Mouse (Mus musculus) central nervous system, embryonic 18 days (tissue): ENCODE measurements around the gene Gm28041. TPM values are rescaled to one million over a fixed set of nuclear protein-coding genes. Genes with fewer than 3 reads are reported as not detected.

Experiments used
- polyA plus RNA-seq: library from polyadenylated mRNA; depleted of rRNA; stranded (reverse); fragments of >200 nt; gene quantifications from 2 replicates; pipeline ENCODE4 v1.2.3, GENCODE M21; 2012; rRNA removed

Gm28041 gene
- polyA plus RNA-seq: 0.11 TPM in 1 of 2 replicates, not detected in the other

DNA sequence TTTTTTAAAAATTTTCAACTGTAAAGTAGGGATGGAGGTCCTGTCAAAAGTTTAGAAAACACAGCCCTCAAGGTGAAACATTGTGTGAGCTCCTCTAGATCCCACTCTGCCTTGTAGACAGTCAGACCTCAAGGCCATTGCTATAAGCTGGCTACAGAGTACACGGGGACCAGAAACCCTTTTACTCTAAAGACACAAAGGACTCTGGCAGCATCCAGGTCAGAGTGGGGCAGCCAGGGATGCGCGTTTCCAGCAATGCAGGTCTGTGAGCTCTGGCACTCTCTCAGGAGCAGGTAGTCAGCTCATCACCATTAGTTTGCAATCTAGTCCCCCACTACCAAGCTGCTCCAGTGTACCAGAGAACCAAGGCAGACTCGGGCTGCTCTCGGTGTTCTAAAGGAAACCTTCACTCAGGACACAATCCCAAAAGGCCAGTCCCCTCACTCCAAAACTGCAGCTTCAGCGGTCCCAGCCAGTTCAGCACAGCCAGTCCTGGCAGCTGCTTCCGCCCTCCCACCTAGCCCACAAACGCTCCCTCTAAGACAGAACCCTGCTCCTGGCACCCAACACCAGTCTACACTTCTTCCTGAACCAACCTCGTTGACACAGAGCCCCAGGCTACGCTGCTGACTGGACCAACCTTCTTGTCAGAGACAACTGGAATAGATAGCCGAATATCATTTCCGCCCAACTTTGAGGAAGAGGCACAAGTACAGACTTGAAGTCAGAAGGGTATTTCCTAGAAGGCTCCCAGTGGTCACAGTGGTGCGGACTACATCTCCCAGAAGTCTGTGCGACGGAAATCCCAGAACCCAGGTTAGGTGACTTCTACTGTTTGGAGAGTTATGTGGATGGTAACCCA is at the start of gene Gm28041, which contains the start of gene Zfp456:
Gm28041 (minus strand) TSS at position 684 of the 862 bp plus-strand sequence.
Zfp456 (minus strand) TSS at position 761 of the 862 bp plus-strand sequence.

DNA sequence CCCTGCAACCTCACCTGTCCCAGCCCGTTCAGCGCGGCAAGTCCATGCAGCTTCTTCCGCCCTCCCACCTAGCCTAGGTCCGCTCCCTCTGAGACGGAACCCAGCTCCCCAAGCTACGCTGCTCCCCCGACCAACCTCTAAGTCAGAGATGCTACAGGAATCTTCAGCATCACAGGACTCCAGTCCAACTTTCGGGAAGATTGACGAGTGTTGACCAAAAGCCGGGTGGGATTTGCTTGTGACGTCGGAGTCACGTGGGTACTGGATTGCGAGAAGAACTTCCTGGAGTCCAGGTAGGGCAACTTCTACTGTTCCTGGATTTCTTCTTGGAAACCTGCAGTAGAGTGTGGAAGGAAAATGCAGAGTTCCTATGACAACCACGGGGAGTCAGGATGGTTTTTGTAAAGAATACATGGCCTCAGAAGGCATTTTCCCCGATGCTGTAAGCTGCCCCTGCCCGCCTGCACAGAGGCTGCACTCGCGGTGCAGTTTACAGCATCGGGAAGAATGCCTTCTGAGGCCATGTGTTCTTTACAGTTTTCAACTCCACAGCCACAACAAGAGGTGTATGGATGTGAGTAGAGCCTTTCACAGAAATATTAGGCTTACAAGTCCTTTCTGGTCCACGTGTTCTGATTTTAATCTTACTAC is 45.8 kb upstream of the Gm28041 start, which contains the start of gene Zfp459:
Zfp459 (minus strand) TSS at position 212 of the 651 bp plus-strand sequence.

DNA sequence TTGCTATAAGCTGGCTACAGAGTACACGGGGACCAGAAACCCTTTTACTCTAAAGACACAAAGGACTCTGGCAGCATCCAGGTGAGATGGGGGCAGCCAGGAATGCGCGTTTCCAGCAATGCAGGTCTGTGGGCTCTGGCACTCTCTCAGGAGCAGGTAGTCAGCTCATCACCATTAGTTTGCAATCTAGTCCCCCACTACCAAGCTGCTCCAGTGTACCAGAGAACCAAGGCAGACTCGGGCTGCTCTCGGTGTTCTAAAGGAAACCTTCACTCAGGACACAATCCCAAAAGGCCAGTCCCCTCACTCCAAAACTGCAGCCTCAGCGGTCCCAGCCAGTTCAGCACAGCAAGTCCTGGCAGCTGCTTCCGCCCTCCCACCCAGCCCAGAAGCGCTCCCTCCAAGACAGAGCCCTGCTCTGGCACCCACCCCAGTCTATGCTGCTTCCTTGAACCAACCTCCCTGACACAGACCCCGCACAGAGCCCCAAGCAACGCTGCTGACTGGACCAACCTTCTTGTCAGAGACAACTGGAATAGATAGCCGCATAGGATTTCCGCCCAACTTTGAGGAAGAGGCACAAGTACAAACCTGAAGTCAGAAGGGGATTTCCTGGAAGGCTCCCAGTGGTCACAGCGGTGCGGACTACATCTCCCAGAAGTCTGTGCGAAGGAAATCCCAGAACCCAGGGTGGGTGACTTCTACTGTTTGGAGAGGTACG is 23.8 kb upstream of the Gm28041 start, which contains the start of gene Zfp429:
Zfp429 (minus strand) TSS at position 637 of the 721 bp plus-strand sequence.

DNA sequence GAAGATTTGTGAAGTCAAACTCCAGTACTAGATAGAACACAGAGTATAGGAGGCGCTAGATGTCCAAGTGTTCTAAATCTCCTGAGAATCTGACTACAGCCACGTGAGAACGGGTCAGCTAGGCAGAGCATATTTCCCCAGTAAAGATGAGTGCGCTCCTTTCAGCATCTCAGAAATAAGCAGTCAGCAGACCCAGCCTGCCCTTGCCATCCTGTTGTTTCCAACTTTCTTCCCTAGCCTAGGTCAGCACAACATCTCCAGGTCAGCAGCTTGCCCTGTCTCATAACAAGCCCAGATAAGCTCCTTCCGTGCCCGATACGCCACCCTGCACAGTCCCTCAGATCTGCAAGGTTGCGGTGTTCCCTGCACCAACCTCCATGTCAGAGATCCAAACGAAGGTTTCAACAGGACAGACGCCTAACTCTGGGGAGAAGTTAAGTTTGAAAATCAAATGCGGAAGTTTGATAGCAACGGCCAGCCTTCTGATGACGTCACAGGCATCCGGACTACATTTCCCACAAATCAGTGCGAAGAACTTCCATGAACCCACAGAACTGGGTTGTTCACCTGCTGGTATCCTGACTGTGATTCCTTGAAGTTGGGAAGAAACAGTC is 15.3 kb downstream of the Gm28041 start, which contains the start of the genes Gm28044 and Zfp953:
Gm28044 (minus strand) TSS at position 406 of the 614 bp plus-strand sequence.
Zfp953 (minus strand) TSS at position 475 of the 614 bp plus-strand sequence.

DNA sequence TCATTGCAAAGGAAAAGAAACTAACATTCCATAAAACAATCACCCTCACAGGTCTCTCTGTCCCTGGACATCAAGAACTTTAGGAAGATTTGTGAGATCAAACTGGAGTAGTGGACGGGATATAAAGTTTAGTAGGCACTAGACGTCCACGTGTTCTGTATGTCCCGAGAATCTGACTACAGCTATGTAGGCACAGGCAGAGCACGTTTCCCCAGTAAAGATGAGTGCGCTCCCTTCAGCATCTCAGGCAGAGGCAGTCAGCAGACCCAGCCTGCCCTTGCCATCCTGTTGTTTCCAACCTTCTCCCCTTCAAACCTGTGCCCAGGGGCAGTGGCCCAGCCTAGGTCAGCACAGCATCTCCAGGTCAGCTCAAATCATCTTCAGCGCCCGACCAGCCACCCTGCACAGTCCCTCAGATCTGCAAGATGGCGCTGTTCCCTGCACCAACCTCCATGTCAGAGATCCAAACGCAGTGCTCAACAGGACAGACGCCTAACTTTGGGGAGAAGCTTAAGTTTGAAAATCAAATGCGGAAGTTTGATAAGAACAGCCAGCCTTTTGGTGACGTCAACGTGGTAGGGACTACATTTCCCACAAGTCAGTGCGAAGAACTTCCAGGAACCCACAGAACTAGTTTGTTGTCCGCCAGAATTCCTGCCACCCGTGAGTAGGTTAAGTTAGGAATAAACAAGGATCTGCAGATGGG is 43.4 kb downstream of the Gm28041 start, which contains the start of gene Zfp595:
Zfp595 (minus strand) TSS at position 552 of the 706 bp plus-strand sequence.

DNA sequence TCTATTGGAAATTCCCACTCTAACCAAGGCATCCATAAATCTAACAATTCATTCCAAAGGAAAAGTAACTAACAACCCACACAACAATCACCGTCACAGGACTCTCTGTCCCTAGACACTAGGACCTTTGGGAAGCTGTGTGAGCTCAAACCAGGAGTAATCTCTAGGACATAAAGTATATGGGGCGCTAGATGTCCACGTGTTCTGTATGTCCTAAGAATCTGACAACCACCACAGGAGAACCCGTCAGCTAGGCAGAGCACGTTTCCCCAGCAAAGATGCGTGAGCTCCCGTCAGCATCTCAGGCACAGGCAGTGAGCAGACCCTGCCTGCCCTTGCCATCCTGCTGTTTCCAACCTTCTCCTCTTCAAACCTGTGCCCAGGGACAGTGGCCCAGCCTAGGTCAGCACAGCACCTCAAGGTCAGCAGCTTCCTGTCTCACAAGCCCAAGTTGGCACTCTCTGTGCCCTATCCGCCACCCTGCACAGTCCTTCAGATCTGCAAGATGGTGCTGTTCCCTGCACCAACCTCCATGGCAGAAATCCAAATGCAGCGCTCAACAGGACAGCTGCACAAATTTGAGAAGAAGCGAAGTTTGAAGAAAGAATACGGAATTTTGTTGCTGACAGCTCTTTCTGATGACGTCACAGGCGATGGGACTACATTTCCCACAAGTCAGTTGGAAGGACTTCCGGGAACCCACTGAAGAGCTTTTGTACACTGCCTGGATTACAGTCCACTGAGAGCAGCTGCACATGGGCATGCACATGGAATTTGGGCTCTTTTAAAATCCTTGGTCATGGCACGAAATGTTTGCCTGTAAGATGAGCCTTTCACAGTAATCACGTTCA is 69.5 kb downstream of the Gm28041 start, which contains the start of gene Zfp457:
Zfp457 (minus strand) TSS at position 664 of the 851 bp plus-strand sequence.

Other genes starting within 250 kb of the Gm28041 start
- gene Rsl1, start 202.6 kb downstream of the Gm28041 start, polyA plus RNA-seq: 4.7 and 5.2 TPM in 2 replicates
- 2.0 TPM in 2 replicates for gene Zfp455, start 181.2 kb downstream of the Gm28041 start, polyA plus RNA-seq
- 3.8 and 4.3 TPM in 2 replicates for gene Zfp458, start 97.3 kb downstream of the Gm28041 start, polyA plus RNA-seq
- gene Zfp457, start 69.2 kb downstream of the Gm28041 start, polyA plus RNA-seq: 1.9 and 2.0 TPM in 2 replicates
- 2.2 and 2.3 TPM in 2 replicates for gene Zfp595, start 43.2 kb downstream of the Gm28041 start, polyA plus RNA-seq
- gene Gm28044, start 15.2 kb downstream of the Gm28041 start, polyA plus RNA-seq: not detected in 2 replicates
- 0.51 and 0.56 TPM in 2 replicates for gene Zfp953, start 15.1 kb downstream of the Gm28041 start, polyA plus RNA-seq
- 0.36 and 0.48 TPM in 2 replicates for gene Zfp456, start 77 bp upstream of the Gm28041 start, polyA plus RNA-seq
- 4.5 and 4.6 TPM in 2 replicates for gene Zfp429, start 24.1 kb upstream of the Gm28041 start, polyA plus RNA-seq
- gene Zfp459, start 45.7 kb upstream of the Gm28041 start, polyA plus RNA-seq: 1.7 and 2.2 TPM in 2 replicates
- 4.6 and 5.2 TPM in 2 replicates for gene Zfp874a, start 75.9 kb upstream of the Gm28041 start, polyA plus RNA-seq
- 5.9 and 6.4 TPM in 2 replicates for gene Zfp874b, start 108.5 kb upstream of the Gm28041 start, polyA plus RNA-seq
- gene Zfp58, start 124.8 kb upstream of the Gm28041 start, polyA plus RNA-seq: 4.6 and 5.1 TPM in 2 replicates
- 0.16 TPM in 1 of 2 replicates, not detected in the other for gene Gm26965, start 150.4 kb upstream of the Gm28041 start, polyA plus RNA-seq
- gene Zfp87, start 150.4 kb upstream of the Gm28041 start, polyA plus RNA-seq: 23.2 and 26.7 TPM in 2 replicates
- gene Zfp748, start 178.1 kb upstream of the Gm28041 start, polyA plus RNA-seq: 8.2 and 8.6 TPM in 2 replicates
- 3.9 and 4.2 TPM in 2 replicates for gene Zfp729b, start 234.0 kb upstream of the Gm28041 start, polyA plus RNA-seq